Mouse (Mus musculus) cerebellum, adult 2 months (tissue): Measurements from ENCODE around the gene Car5a.

ENCODE experiments used
- CTCF ChIP-seq: fragments of 200-500 bp; IDR thresholded peaks from 2 replicates; pipeline ENCODE4 v1.5.1; 2011; ENCODE audit warnings: low read depth, mild to moderate bottlenecking, control low read depth, low read length, moderate library complexity, borderline replicate concordance; ENCODE audit not compliant: insufficient read depth
- POLR2A ChIP-seq: fragments of 200-500 bp; IDR thresholded peaks from 2 replicates; pipeline ENCODE4 v1.6.1; 2011; ENCODE audit warnings: low read length, control low read depth, borderline replicate concordance; ENCODE audit not compliant: insufficient read depth

GRCm38 (mm10) chr8:121913378-121913777, 31.3 kb downstream of the Car5a start:
- TF ChIP-seq POLR2A (no peak), CTCF (no peak)
